Mouse (Mus musculus) kidney, adult 2 months (tissue): Measurements from ENCODE around the gene Gbx1. TPM values are rescaled to one million over a fixed set of nuclear protein-coding genes. Genes with fewer than 3 reads are reported as not detected.
A peak's percentile ranks its signal among the peaks of the same experiment; 100 is the strongest.

ENCODE experiments used
- DNase-seq: peaks from one replicate; pipeline ENCODE4 v3.0.0; 2021
- H3K27ac ChIP-seq: fragments of 200-500 bp; 2 replicates; pipeline ENCODE4 v1.5.1; 2012; ENCODE audit warnings: low read depth, low read length, control low read depth, inconsistent platforms; ENCODE audit not compliant: insufficient read depth
- H3K27me3 ChIP-seq: fragments of 200-500 bp; replicated peaks from 2 replicates; pipeline ENCODE4 v1.6.1; 2012; ENCODE audit warnings: mild to moderate bottlenecking, moderate library complexity, low read length, inconsistent platforms; ENCODE audit not compliant: control insufficient read depth, insufficient read depth
- H3K36me3 ChIP-seq: fragments of 200-500 bp; 2 replicates; pipeline ENCODE4 v1.6.1; 2012; ENCODE audit warnings: mild to moderate bottlenecking, moderate library complexity, low read length, inconsistent platforms; ENCODE audit not compliant: control insufficient read depth, insufficient read depth
- H3K4me1 ChIP-seq: fragments of 200-500 bp; 2 replicates; pipeline ENCODE4 v1.6.1; 2011; ENCODE audit warnings: low read length; ENCODE audit not compliant: control insufficient read depth, insufficient read depth
- H3K4me3 ChIP-seq: fragments of 200-500 bp; 2 replicates; pipeline ENCODE4 v1.5.1; 2011; ENCODE audit warnings: mild to moderate bottlenecking, low read depth, low read length, control low read depth; ENCODE audit not compliant: insufficient read depth
- CTCF ChIP-seq: fragments of 200-500 bp; conservative IDR thresholded peaks from 2 replicates; pipeline ENCODE4 v1.5.1; 2011; ENCODE audit warnings: low read depth, mild to moderate bottlenecking, control low read depth, low read length, moderate library complexity, mixed read lengths; ENCODE audit not compliant: insufficient read depth, insufficient read length
- POLR2A ChIP-seq: fragments of 200-500 bp; IDR thresholded peaks from one replicate; pipeline ENCODE4 v1.6.1; 2011; ENCODE audit warnings: low read depth, low read length, control low read depth
- WGBS: fragments of 180-500 bp; shearing (Covaris S2); methylation state at CpG from one replicate; pipeline ENCODE4 v1.1.7; 2018; 5-methylcytosine and 5-hydroxymethylcytosine counted together
- polyA plus RNA-seq: library from polyadenylated mRNA; depleted of rRNA; stranded (reverse); fragments of >200 nt; gene quantifications from 2 replicates; pipeline ENCODE4 v1.2.3, GENCODE M21; 2012; rRNA removed

Gbx1 gene
- polyA plus RNA-seq, 1 experiment, result 0.05 TPM

- WGBS, result 77% methylated on average over 12 of the region's 12 CpGs
- no peak for DNase-seq
Observed at GRCm38 (mm10) chr5:24466762-24467161, 60.2 kb downstream of the Gbx1 start.

GRCm38 (mm10) chr5:24455613-24456012, 71.4 kb downstream of the Gbx1 start:
- 78% methylated on average over 7 of the region's 7 CpGs for WGBS
- Histone ChIP-seq H3K27me3 (no peaks in the 10 kb centered on the region), H3K4me3 (no peak overlapping the region), H3K27ac (no peak overlapping the region), H3K4me1 (peaks cover 6% of the 10 kb centered on the region), H3K36me3 (no peaks in the 10 kb centered on the region)
- no peak for TF ChIP-seq POLR2A
- no peak for TF ChIP-seq CTCF
- DNase-seq, result no peak

More at GRCm38 (mm10) chr5:24466762-24467161, 60.2 kb downstream of the Gbx1 start:
- no peak for TF ChIP-seq POLR2A
- no peak for TF ChIP-seq CTCF
- Histone ChIP-seq H3K4me3 (no peak overlapping the region), H3K36me3 (no peaks in the 10 kb centered on the region), H3K27me3 (no peaks in the 10 kb centered on the region), H3K27ac (no peak overlapping the region), H3K4me1 (peaks cover 9% of the 10 kb centered on the region)

- Histone ChIP-seq H3K4me1 (peaks cover 6% of the 10 kb centered on the region), H3K27ac (no peak overlapping the region), H3K4me3 (no peak overlapping the region), H3K36me3 (no peaks in the 10 kb centered on the region), H3K27me3 (no peaks in the 10 kb centered on the region)
- DNase-seq, result no peak
- TF ChIP-seq POLR2A (no peak), CTCF (no peak)
- WGBS, result 74% methylated on average over 3 of the region's 3 CpGs
Observed at GRCm38 (mm10) chr5:24455076-24455475, 71.9 kb downstream of the Gbx1 start.

- Histone ChIP-seq H3K27ac (no peak overlapping the region), H3K4me1 (peaks cover 6% of the 10 kb centered on the region), H3K27me3 (no peaks in the 10 kb centered on the region), H3K36me3 (no peaks in the 10 kb centered on the region), H3K4me3 (no peak overlapping the region)
- TF ChIP-seq CTCF (no peak), POLR2A (no peak)
- WGBS, result 40% methylated on average over 2 of the region's 2 CpGs
- no peak for DNase-seq
Observed at GRCm38 (mm10) chr5:24453985-24454303, 73.1 kb downstream of the Gbx1 start.

GRCm38 (mm10) chr5:24453283-24453984, 73.6 kb downstream of the Gbx1 start:
- DNase-seq, result no peak
- TF ChIP-seq POLR2A (no peak), CTCF (no peak)
- Histone ChIP-seq H3K27me3 (no peaks in the 10 kb centered on the region), H3K36me3 (no peaks in the 10 kb centered on the region), H3K4me1 (peaks cover 6% of the 10 kb centered on the region), H3K4me3 (peak overlapping the region; percentile 71), H3K27ac (no peak overlapping the region)
- 38% methylated on average over 5 of the region's 5 CpGs for WGBS

Other genes with a start within 250 kb of the Gbx1 start
- gene Kcnh2, start 175.6 kb downstream of the Gbx1 start, polyA plus RNA-seq, result 3.1 and 5.5 TPM in 2 replicates
- 11.4 and 12.4 TPM in 2 replicates for gene Nos3, start 162.4 kb downstream of the Gbx1 start, polyA plus RNA-seq
- gene Atg9b, start 135.1 kb downstream of the Gbx1 start, polyA plus RNA-seq, result 0.76 and 0.89 TPM in 2 replicates
- gene Abcb8, start 133.5 kb downstream of the Gbx1 start, polyA plus RNA-seq, result 112 and 117 TPM in 2 replicates
- 0.20 and 0.33 TPM in 2 replicates for gene Asic3, start 113.8 kb downstream of the Gbx1 start, polyA plus RNA-seq
- 78.0 and 83.2 TPM in 2 replicates for gene Cdk5, start 103.7 kb downstream of the Gbx1 start, polyA plus RNA-seq
- 56.8 and 66.9 TPM in 2 replicates for gene Slc4a2, start 103.4 kb downstream of the Gbx1 start, polyA plus RNA-seq
- gene Fastk, start 81.9 kb downstream of the Gbx1 start, polyA plus RNA-seq, result 291 and 403 TPM in 2 replicates
- 60.0 and 68.9 TPM in 2 replicates for gene Tmub1, start 79.3 kb downstream of the Gbx1 start, polyA plus RNA-seq
- gene Agap3, start 75.0 kb downstream of the Gbx1 start, polyA plus RNA-seq, result 59.4 and 62.3 TPM in 2 replicates
- 0.38 and 1.6 TPM in 2 replicates for gene Asb10, start 13.8 kb upstream of the Gbx1 start, polyA plus RNA-seq
- 0.10 and 0.14 TPM in 2 replicates for gene 4931409K22Rik, start 29.6 kb upstream of the Gbx1 start, polyA plus RNA-seq
- gene Abcf2, start 50.3 kb upstream of the Gbx1 start, polyA plus RNA-seq, result 40.2 and 47.6 TPM in 2 replicates
- gene Chpf2, start 59.5 kb upstream of the Gbx1 start, polyA plus RNA-seq, result 20.2 and 27.5 TPM in 2 replicates
- 12.4 and 15.9 TPM in 2 replicates for gene Smarcd3, start 97.2 kb upstream of the Gbx1 start, polyA plus RNA-seq
- gene Nub1, start 158.3 kb upstream of the Gbx1 start, polyA plus RNA-seq, result 37.5 and 46.9 TPM in 2 replicates
- gene Wdr86, start 203.5 kb upstream of the Gbx1 start, polyA plus RNA-seq, result 7.0 and 8.6 TPM in 2 replicates
- gene Crygn, start 230.8 kb upstream of the Gbx1 start, polyA plus RNA-seq, result 0.14 and 1.4 TPM in 2 replicates